Mouse (Mus musculus): ENCODE measurements around the gene Mtnr1a.

Gene Mtnr1a

DNA sequence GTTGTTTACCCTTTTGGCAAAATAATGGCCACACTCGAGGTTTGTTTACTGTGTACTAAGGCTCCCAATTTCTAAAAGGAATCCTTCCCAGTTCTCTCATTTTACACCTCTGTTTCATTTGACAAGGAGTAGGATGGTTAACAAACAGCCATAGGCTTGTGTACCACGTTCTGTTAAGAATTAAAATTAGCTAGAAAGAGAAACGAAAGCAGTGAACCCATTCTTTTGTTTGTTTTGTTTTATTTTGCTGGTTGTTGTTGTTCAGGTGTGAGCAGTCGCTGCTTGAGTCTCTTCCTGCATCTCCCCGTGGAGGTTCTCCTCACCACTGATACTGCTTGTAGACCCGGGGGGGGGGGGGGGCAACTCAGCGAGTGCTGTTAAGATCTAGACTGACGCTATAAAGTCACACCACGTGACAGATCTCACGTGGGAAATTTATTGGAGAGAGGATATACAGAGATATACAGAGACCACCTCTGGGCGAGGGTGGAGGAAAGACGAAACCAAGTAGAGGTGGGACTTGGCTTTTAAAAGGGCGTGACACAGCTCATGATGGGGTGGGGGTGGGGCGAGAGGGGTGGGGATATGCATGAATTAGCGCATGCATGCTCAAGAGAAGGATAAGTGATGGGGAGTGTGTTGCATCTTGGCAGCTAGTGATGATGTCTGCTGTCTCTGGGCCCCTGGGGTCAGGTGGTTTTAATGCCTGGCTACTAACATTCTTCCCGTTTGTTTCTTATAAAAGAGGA lies 41.3 kb downstream of the Mtnr1a start:
- DNase-seq, result no peak

DNA sequence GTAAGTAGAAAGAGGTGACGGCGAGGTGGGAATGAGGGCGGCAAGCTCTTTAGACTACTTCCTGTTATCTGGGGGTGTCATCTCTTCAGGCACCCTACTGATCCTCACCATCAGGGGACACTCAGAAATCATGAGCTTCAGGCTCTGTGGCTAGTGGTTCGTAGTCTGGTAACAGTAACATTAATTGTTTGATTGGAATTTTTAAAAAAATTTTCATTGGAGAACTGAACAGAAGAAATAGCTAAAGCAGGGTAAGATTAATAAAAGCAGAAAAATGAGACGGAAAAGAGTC lies 41.8 kb downstream of the Mtnr1a start:
- DNase-seq, result no peak

GRCm38 (mm10) chr8:45111820-45112219 lies 42.9 kb downstream of the Mtnr1a start:
- DNase-seq, result no peak

DNA sequence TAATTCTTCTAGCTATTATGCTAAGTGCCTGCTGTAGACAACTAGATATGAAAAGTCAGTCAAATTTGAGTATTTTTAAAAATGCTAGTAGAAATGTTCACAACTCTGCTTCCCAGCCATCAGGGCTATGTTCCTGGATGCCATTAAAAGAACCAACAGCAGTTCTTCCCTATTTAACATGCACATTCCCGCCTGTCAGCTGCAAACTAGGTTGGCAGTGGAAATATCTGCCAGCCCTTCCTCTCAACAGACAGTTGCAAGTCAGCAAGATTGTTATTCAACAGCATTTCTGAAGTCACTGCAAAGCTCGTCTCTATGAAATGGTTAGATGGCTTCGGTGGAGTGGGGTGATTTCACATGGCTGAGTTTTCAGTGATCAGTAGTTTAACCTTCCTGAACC lies 48.7 kb downstream of the Mtnr1a start:
- no peak for DNase-seq

- no peak for DNase-seq
Observed at GRCm38 (mm10) chr8:45125680-45126079, 56.7 kb downstream of the Mtnr1a start.
